Mouse (Mus musculus) thymus, adult 2 months (tissue): ENCODE data around the gene Tecr. TPM values are rescaled to one million over a fixed set of nuclear protein-coding genes. Genes with fewer than 3 reads are reported as not detected.

Source experiments
- DNase-seq: peaks from one replicate; pipeline ENCODE4 v3.0.0; 2021
- H3K27ac ChIP-seq: fragments of 200-500 bp; 2 replicates; pipeline ENCODE4 v1.5.1; 2012; ENCODE audit warnings: low read length, control low read depth; ENCODE audit not compliant: control insufficient read depth, insufficient read depth
- H3K27me3 ChIP-seq: fragments of 200-500 bp; 2 replicates; pipeline ENCODE4 v1.6.1; 2012; ENCODE audit warnings: mild to moderate bottlenecking, low read length, moderate library complexity, mixed read lengths; ENCODE audit not compliant: control insufficient read depth, insufficient read depth
- H3K36me3 ChIP-seq: fragments of 200-500 bp; 2 replicates; pipeline ENCODE4 v1.6.1; 2012; ENCODE audit warnings: mild to moderate bottlenecking, low read length, moderate library complexity; ENCODE audit not compliant: control insufficient read depth, insufficient read depth
- H3K4me1 ChIP-seq: fragments of 200-500 bp; replicated peaks from 2 replicates; pipeline ENCODE4 v1.6.1; 2012; ENCODE audit warnings: low read length; ENCODE audit not compliant: control insufficient read depth, insufficient read depth
- H3K4me3 ChIP-seq: fragments of 200-500 bp; 2 replicates; pipeline ENCODE4 v1.5.1; 2012; ENCODE audit warnings: mild to moderate bottlenecking, low read length, control low read depth, moderate library complexity; ENCODE audit not compliant: control insufficient read depth, insufficient read depth
- CTCF ChIP-seq: fragments of 200-500 bp; IDR thresholded peaks from 2 replicates; pipeline ENCODE4 v1.5.1; 2012; ENCODE audit warnings: mild to moderate bottlenecking, control low read depth, low read length, moderate library complexity, borderline replicate concordance; ENCODE audit not compliant: control insufficient read depth, poor library complexity, insufficient read depth; ENCODE audit errors: extremely low read depth
- POLR2A ChIP-seq: fragments of 200-500 bp; IDR thresholded peaks from 2 replicates; pipeline ENCODE4 v1.6.1; 2012; ENCODE audit warnings: mild to moderate bottlenecking, low read length, control low read depth, moderate library complexity; ENCODE audit not compliant: control insufficient read depth, poor library complexity, insufficient read depth; ENCODE audit errors: extremely low read depth
- whole genome bisulfite sequencing: fragments of 180-500 bp; shearing (Covaris S2); methylation state at CpG from one replicate; pipeline ENCODE4 v1.1.7; 2018; 5-methylcytosine and 5-hydroxymethylcytosine counted together
- polyA plus RNA-seq: library from polyadenylated mRNA; depleted of rRNA; stranded (reverse); fragments of >200 nt; gene quantifications from 2 replicates; pipeline ENCODE4 v1.2.3, GENCODE M21; 2012

Tecr gene
- polyA plus RNA-seq, 1 experiment: 705 TPM

- TF ChIP-seq POLR2A: no peak
- no peak for TF ChIP-seq CTCF
- WGBS: 63% methylated on average over 15 of the region's 15 CpGs
Measured at GRCm38 (mm10) chr8:83621691-83622388, 14.1 kb upstream of the Tecr start.

GRCm38 (mm10) chr8:83619568-83620285 lies 12.0 kb upstream of the Tecr start:
- H3K27me3 ChIP-seq: no peaks in the 10 kb centered on the region
- H3K36me3 ChIP-seq: no peaks in the 10 kb centered on the region
- H3K4me1 ChIP-seq: peaks cover 18% of the 10 kb centered on the region
- peak; percentile 37 for DNase-seq
- peak overlapping the region; percentile 85 for H3K27ac ChIP-seq
- TF ChIP-seq CTCF (no peak), POLR2A (no peak)
- H3K4me3 ChIP-seq: no peak overlapping the region
- WGBS: 79% methylated on average over 9 of the region's 9 CpGs

More at GRCm38 (mm10) chr8:83621691-83622388, 14.1 kb upstream of the Tecr start:
- peak overlapping the region; percentile 18 for H3K4me3 ChIP-seq
- H3K27me3 ChIP-seq: no peaks in the 10 kb centered on the region
- DNase-seq: no peak
- H3K36me3 ChIP-seq: no peaks in the 10 kb centered on the region
- peaks cover 18% of the 10 kb centered on the region for H3K4me1 ChIP-seq
- H3K27ac ChIP-seq: no peak overlapping the region

GRCm38 (mm10) chr8:83618566-83618965 lies 10.8 kb upstream of the Tecr start:
- H3K27me3 ChIP-seq: no peaks in the 10 kb centered on the region
- WGBS: 98% methylated on average over 2 of the region's 2 CpGs
- TF ChIP-seq CTCF (no peak), POLR2A (no peak)
- H3K27ac ChIP-seq: no peak overlapping the region
- peaks cover 18% of the 10 kb centered on the region for H3K4me1 ChIP-seq
- no peaks in the 10 kb centered on the region; the same call in 1 of the 2 replicates for H3K36me3 ChIP-seq
- no peak for DNase-seq
- H3K4me3 ChIP-seq: no peak overlapping the region

GRCm38 (mm10) chr8:83617111-83617510 lies 9.3 kb upstream of the Tecr start:
- peaks cover 8% of the 10 kb centered on the region; the same call in 1 of the 2 replicates for H3K36me3 ChIP-seq
- H3K4me1 ChIP-seq: peaks cover 22% of the 10 kb centered on the region
- H3K27me3 ChIP-seq: no peaks in the 10 kb centered on the region
- H3K27ac ChIP-seq: no peak overlapping the region
- WGBS: 100% methylated on average over 2 of the region's 2 CpGs
- TF ChIP-seq CTCF (no peak), POLR2A (no peak)
- no peak for DNase-seq
- no peak overlapping the region for H3K4me3 ChIP-seq

- Histone ChIP-seq H3K4me3 (no peak overlapping the region), H3K36me3 (peaks cover 9% of the 10 kb centered on the region; the same call in 1 of the 2 replicates), H3K27ac (no peak overlapping the region), H3K27me3 (no peaks in the 10 kb centered on the region), H3K4me1 (peaks cover 24% of the 10 kb centered on the region)
- TF ChIP-seq CTCF (no peak), POLR2A (no peak)
- no peak for DNase-seq
Measured at GRCm38 (mm10) chr8:83616625-83617024, 8.9 kb upstream of the Tecr start.

- WGBS: 94% methylated on average over 4 of the region's 4 CpGs
- H3K4me3 ChIP-seq: no peak overlapping the region
- H3K4me1 ChIP-seq: peaks cover 36% of the 10 kb centered on the region
- TF ChIP-seq POLR2A (no peak), CTCF (no peak)
- H3K27me3 ChIP-seq: no peaks in the 10 kb centered on the region
- no peak for DNase-seq
- H3K36me3 ChIP-seq: peaks cover 27% of the 10 kb centered on the region
- H3K27ac ChIP-seq: no peak overlapping the region
Measured at GRCm38 (mm10) chr8:83613695-83614094, 5.9 kb upstream of the Tecr start.

- H3K4me1 ChIP-seq: peaks cover 31% of the 10 kb centered on the region
- peaks cover 27% of the 10 kb centered on the region for H3K36me3 ChIP-seq
- TF ChIP-seq CTCF (no peak), POLR2A (no peak)
- H3K27me3 ChIP-seq: no peaks in the 10 kb centered on the region
- H3K27ac ChIP-seq: peak overlapping the region; percentile 88
- 7% methylated on average over 4 of the region's 4 CpGs for WGBS
- H3K4me3 ChIP-seq: no peak overlapping the region
- peak; percentile 74 for DNase-seq
Measured at GRCm38 (mm10) chr8:83611921-83612320, 4.2 kb upstream of the Tecr start.
